Mouse (Mus musculus): ENCODE data around the gene Gm6583.

DNA sequence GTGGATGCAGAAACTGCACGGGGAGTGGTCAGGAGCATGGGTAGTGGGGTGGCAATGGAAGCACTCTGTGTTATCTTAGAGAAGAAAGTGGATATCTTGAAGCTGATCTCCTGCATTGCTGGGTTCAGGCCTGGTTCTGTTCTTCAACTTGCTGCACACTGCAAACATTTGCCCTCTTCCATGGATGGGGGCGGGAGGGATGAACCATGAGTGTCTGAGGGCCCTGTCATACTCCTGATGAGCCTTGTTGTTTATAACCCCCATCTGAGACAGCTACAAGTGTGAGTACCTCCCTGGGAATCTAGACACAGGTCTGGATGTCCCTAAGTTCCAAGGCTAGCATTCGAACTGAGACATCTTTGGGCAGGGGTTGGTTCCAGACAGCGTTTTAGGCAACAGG lies 34.5 kb downstream of the Gm6583 start:
- TF ChIP-seq GATA1 (IDR thresholded peaks at IDR 0.05; ENCODE audit: borderline replicate concordance, low read length) (no peak), FLI1 (IDR thresholded peaks at IDR 0.05; ENCODE audit: low read length) (no peak)

All from megakaryocyte, embryonic 14.5 days (primary cell).